Mouse (Mus musculus): ENCODE results near the gene Rpl6. TPM values are rescaled to one million over a fixed set of nuclear protein-coding genes. Genes with fewer than 3 reads are reported as not detected.

Rpl6 gene
- polyA plus RNA-seq, 1 experiment from 2014 or later, result 598 TPM

DNA sequence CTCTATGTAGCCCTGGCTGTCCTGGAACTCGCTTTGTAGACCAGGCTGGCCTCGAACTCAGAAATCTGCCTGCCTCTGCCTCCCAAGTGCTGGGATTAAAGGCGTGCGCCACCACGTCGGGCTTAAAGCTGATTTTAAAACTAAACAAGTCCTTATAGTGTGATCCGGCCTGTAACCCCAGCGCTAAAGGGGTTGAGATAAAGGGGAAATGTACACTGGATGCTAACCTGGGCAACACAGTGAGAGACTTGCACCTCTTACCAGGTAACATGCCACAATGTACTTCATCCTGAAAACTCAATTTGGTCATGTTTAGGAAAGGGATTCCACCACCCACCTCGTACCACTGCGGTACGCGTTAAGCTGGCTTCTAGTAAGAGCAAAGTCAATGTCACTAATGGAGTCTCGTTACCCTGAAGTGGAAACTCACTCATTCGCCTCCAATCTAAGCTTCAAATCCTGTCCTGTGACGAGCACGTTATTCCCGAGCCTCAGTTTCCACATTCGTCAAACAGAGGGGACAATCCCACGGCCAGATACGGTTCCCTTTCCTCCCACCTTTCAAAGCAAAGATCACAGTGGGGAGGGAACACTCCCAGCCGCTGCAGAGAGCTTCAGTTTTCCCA, 14.0 kb upstream of the Rpl6 start:
- H3K9ac ChIP-seq (ENCODE audit: low read length), result peak overlapping the region; percentile 89
- no peak for ATAC-seq (ENCODE audit: insufficient read depth, low FRiP score, low TSS enrichment)
- H3K4me1 ChIP-seq (ENCODE audit: control insufficient read depth, insufficient read depth, low read length), result peaks cover 24% of the 10 kb centered on the region
- DNase-seq (ENCODE audit: low spot score), result no peak
- no peaks in the 10 kb centered on the region for H3K27me3 ChIP-seq (ENCODE audit: control insufficient read depth, insufficient read depth, low read length)
- H3K27ac ChIP-seq (ENCODE audit: low read depth, low read length), result no peak overlapping the region
- H3K9me3 ChIP-seq (ENCODE audit: control insufficient read depth, low read length), result no peaks in the 10 kb centered on the region
- peak overlapping the region; percentile 97 for H3K4me3 ChIP-seq (ENCODE audit: low read depth, low read length)
- 37% methylated on average over 21 of the region's 21 CpGs for WGBS
- H3K36me3 ChIP-seq (ENCODE audit: control insufficient read depth, insufficient read depth, low read length), result no peaks in the 10 kb centered on the region
- peak overlapping the region; percentile 56 for H3K4me2 ChIP-seq (ENCODE audit: low read depth)

- peak; percentile 91 for DNase-seq (ENCODE audit: low spot score)
- Histone ChIP-seq H3K4me3 (ENCODE audit: low read depth, low read length) (peak within 1 kb of the TSS; percentile 97), H3K9ac (ENCODE audit: low read length) (peak within 1 kb of the TSS; percentile 89), H3K9me3 (ENCODE audit: control insufficient read depth, low read length) (no peaks in the 10 kb centered on the region), H3K36me3 (ENCODE audit: control insufficient read depth, insufficient read depth, low read length) (no peaks in the 10 kb centered on the region), H3K4me2 (ENCODE audit: low read depth) (peak within 1 kb of the TSS; percentile 56), H3K27me3 (ENCODE audit: control insufficient read depth, insufficient read depth, low read length) (no peaks in the 10 kb centered on the region), H3K27ac (ENCODE audit: low read depth, low read length) (peak within 1 kb of the TSS; percentile 68), H3K4me1 (ENCODE audit: control insufficient read depth, insufficient read depth, low read length) (peaks cover 20% of the 10 kb centered on the region)
- under 1% methylated on average over 73 of the region's 98 CpGs for WGBS
- peak; percentile 92 for ATAC-seq (ENCODE audit: insufficient read depth, low FRiP score, low TSS enrichment)
Measured at GRCm38 (mm10) chr5:121190836-121191583, 13.3 kb upstream of the Rpl6 start, which contains the start of gene Ptpn11. Ptpn11 (minus strand) TSS chr5:121191397.

GRCm38 (mm10) chr5:121191584-121191906, 12.7 kb upstream of the Rpl6 start:
- DNase-seq (ENCODE audit: low spot score) (no peak), ATAC-seq (ENCODE audit: insufficient read depth, low FRiP score, low TSS enrichment) (peak; percentile 39; the same call in 1 of the 2 replicates)
- peaks cover 20% of the 10 kb centered on the region for H3K4me1 ChIP-seq (ENCODE audit: control insufficient read depth, insufficient read depth, low read length)
- H3K4me3 ChIP-seq (ENCODE audit: low read depth, low read length), result peak overlapping the region; percentile 97
- H3K9ac ChIP-seq (ENCODE audit: low read length), result peak overlapping the region; percentile 89
- H3K36me3 ChIP-seq (ENCODE audit: control insufficient read depth, insufficient read depth, low read length), result no peaks in the 10 kb centered on the region
- H3K9me3 ChIP-seq (ENCODE audit: control insufficient read depth, low read length), result no peaks in the 10 kb centered on the region
- H3K4me2 ChIP-seq (ENCODE audit: low read depth), result peak overlapping the region; percentile 47
- H3K27me3 ChIP-seq (ENCODE audit: control insufficient read depth, insufficient read depth, low read length), result no peaks in the 10 kb centered on the region
- peak overlapping the region; percentile 68 for H3K27ac ChIP-seq (ENCODE audit: low read depth, low read length)
- WGBS, result 8% methylated on average over 17 of the region's 17 CpGs

DNA sequence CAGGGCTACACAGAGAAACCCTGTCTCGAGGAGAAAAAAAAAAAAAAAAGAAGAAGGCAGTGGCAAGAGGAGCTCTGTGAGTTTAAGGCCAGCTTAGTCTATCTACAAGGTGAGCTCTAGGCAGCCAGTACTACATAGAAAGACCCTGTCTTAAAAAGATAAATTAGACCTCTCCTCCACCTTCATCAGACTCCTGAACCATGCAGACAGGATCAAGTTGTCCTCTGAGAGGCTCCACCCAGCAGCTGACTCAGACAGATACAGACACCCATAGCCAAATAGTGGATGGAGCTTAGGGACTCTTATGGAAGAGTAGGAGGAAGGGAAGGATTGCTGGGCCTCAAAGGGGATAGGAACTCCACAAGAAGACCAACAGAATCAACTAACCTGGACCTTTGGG, 10.1 kb upstream of the Rpl6 start:
- WGBS, result 50% methylated on average over 1 of the region's 1 CpGs

DNA sequence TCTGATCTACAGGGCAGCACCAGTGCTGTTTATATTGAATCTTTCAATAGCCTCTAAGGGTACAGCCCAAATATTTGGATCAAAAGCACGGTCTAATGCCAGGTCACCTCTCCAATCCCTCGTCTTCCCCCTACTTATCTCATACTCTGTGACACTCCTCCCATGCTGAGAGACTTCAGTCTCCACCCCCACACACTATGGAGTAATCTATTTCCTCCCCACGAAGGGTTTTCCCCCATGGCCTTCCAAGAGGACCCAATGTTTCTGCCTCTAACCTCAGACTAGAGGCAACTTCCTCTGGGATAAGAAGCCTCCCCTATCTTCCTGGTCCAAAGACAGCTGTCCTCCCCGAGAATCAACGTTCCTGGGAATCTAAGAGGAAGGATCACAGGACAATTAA, 7.5 kb upstream of the Rpl6 start:
- Histone ChIP-seq H3K27ac (ENCODE audit: low read depth, low read length) (no peak overlapping the region), H3K4me2 (ENCODE audit: low read depth) (no peak overlapping the region), H3K9me3 (ENCODE audit: control insufficient read depth, low read length) (no peaks in the 10 kb centered on the region), H3K4me1 (ENCODE audit: control insufficient read depth, insufficient read depth, low read length) (no peaks in the 10 kb centered on the region), H3K9ac (ENCODE audit: low read length) (no peak overlapping the region), H3K27me3 (ENCODE audit: control insufficient read depth, insufficient read depth, low read length) (no peaks in the 10 kb centered on the region), H3K4me3 (ENCODE audit: low read depth, low read length) (no peak overlapping the region), H3K36me3 (ENCODE audit: control insufficient read depth, insufficient read depth, low read length) (no peaks in the 10 kb centered on the region)
- WGBS, result 50% methylated on average over 5 of the region's 5 CpGs
- DNase-seq (ENCODE audit: low spot score) (no peak), ATAC-seq (ENCODE audit: insufficient read depth, low FRiP score, low TSS enrichment) (no peak)

More for the DNA sequence above, 10.1 kb upstream of the Rpl6 start:
- no peak for DNase-seq (ENCODE audit: low spot score)
- no peak for ATAC-seq (ENCODE audit: insufficient read depth, low FRiP score, low TSS enrichment)
- H3K27me3 ChIP-seq (ENCODE audit: control insufficient read depth, insufficient read depth, low read length), result no peaks in the 10 kb centered on the region
- no peak overlapping the region for H3K4me3 ChIP-seq (ENCODE audit: low read depth, low read length)
- H3K4me2 ChIP-seq (ENCODE audit: low read depth), result no peak overlapping the region
- H3K4me1 ChIP-seq (ENCODE audit: control insufficient read depth, insufficient read depth, low read length), result peaks cover 5% of the 10 kb centered on the region; the same call in 1 of the 2 replicates
- no peaks in the 10 kb centered on the region for H3K9me3 ChIP-seq (ENCODE audit: control insufficient read depth, low read length)
- H3K9ac ChIP-seq (ENCODE audit: low read length), result no peak overlapping the region
- H3K36me3 ChIP-seq (ENCODE audit: control insufficient read depth, insufficient read depth, low read length), result no peaks in the 10 kb centered on the region
- no peak overlapping the region for H3K27ac ChIP-seq (ENCODE audit: low read depth, low read length)

DNA sequence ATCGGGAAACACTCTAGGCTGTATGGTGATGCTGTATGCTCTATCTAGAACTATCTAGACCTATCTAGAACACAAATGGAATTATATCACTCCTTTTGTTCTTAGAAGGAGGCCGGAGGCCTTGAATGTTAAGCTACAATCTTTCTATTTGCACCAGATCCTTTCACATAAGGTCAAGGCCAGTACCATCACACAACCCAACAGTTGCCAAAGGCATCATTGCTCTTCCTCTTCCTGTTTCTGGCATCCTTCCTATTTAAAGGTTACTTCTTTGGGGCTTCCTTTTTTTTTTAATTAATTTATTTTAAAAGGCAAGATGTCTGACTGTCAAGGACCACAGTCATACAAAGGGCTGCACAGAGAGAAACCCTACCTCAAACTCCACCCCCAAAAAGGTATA, 6.9 kb upstream of the Rpl6 start:
- DNase-seq (ENCODE audit: low spot score), result no peak
- Histone ChIP-seq H3K36me3 (ENCODE audit: control insufficient read depth, insufficient read depth, low read length) (no peaks in the 10 kb centered on the region), H3K27ac (ENCODE audit: low read depth, low read length) (no peak overlapping the region), H3K9ac (ENCODE audit: low read length) (no peak overlapping the region), H3K27me3 (ENCODE audit: control insufficient read depth, insufficient read depth, low read length) (no peaks in the 10 kb centered on the region), H3K4me1 (ENCODE audit: control insufficient read depth, insufficient read depth, low read length) (no peaks in the 10 kb centered on the region), H3K4me2 (ENCODE audit: low read depth) (no peak overlapping the region), H3K4me3 (ENCODE audit: low read depth, low read length) (no peak overlapping the region), H3K9me3 (ENCODE audit: control insufficient read depth, low read length) (no peaks in the 10 kb centered on the region)
- WGBS, result 88% methylated on average over 2 of the region's 2 CpGs
- ATAC-seq (ENCODE audit: insufficient read depth, low FRiP score, low TSS enrichment), result no peak

DNA sequence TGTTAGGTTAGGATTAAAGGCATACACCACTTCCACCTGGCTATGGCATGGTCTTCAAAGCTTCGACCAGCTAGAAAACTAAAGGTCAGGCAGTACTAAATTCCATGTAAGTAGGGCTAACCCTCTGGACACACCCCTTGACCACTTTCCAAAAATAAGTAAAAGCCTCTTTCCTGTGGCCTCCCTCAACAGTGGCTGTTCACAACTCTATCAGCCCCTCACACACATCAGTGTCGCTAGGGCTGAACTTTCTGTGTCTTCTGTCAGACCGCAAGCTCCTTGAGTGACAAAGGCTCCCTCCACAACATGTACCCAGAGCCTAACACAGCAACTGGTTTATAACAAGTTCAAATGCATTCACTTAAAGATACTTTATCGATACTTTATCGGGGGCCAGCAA, 5.9 kb upstream of the Rpl6 start:
- H3K36me3 ChIP-seq (ENCODE audit: control insufficient read depth, insufficient read depth, low read length), result no peaks in the 10 kb centered on the region
- ATAC-seq (ENCODE audit: insufficient read depth, low FRiP score, low TSS enrichment) (no peak), DNase-seq (ENCODE audit: low spot score) (no peak)
- H3K27me3 ChIP-seq (ENCODE audit: control insufficient read depth, insufficient read depth, low read length), result no peaks in the 10 kb centered on the region
- H3K4me1 ChIP-seq (ENCODE audit: control insufficient read depth, insufficient read depth, low read length), result no peaks in the 10 kb centered on the region
- no peaks in the 10 kb centered on the region for H3K9me3 ChIP-seq (ENCODE audit: control insufficient read depth, low read length)
- H3K9ac ChIP-seq (ENCODE audit: low read length), result no peak overlapping the region
- WGBS, result 87% methylated on average over 5 of the region's 5 CpGs
- no peak overlapping the region for H3K4me2 ChIP-seq (ENCODE audit: low read depth)
- no peak overlapping the region for H3K27ac ChIP-seq (ENCODE audit: low read depth, low read length)
- no peak overlapping the region for H3K4me3 ChIP-seq (ENCODE audit: low read depth, low read length)

- Histone ChIP-seq H3K4me2 (ENCODE audit: low read depth) (no peak overlapping the region), H3K27me3 (ENCODE audit: control insufficient read depth, insufficient read depth, low read length) (no peaks in the 10 kb centered on the region), H3K36me3 (ENCODE audit: control insufficient read depth, insufficient read depth, low read length) (peaks cover 8% of the 10 kb centered on the region), H3K27ac (ENCODE audit: low read depth, low read length) (no peak overlapping the region), H3K9me3 (ENCODE audit: control insufficient read depth, low read length) (no peaks in the 10 kb centered on the region), H3K4me3 (ENCODE audit: low read depth, low read length) (no peak overlapping the region), H3K9ac (ENCODE audit: low read length) (no peak overlapping the region), H3K4me1 (ENCODE audit: control insufficient read depth, insufficient read depth, low read length) (peaks cover 8% of the 10 kb centered on the region)
- WGBS, result 55% methylated on average over 3 of the region's 3 CpGs
- ATAC-seq (ENCODE audit: insufficient read depth, low FRiP score, low TSS enrichment) (no peak), DNase-seq (ENCODE audit: low spot score) (no peak)
Measured at GRCm38 (mm10) chr5:121201739-121202138, 2.5 kb upstream of the Rpl6 start.

GRCm38 (mm10) chr5:121202467-121202866, 1.8 kb upstream of the Rpl6 start:
- H3K36me3 ChIP-seq (ENCODE audit: control insufficient read depth, insufficient read depth, low read length), result peaks cover 13% of the 10 kb centered on the region
- no peaks in the 10 kb centered on the region for H3K9me3 ChIP-seq (ENCODE audit: control insufficient read depth, low read length)
- 76% methylated on average over 1 of the region's 1 CpGs for WGBS
- ATAC-seq (ENCODE audit: insufficient read depth, low FRiP score, low TSS enrichment) (no peak), DNase-seq (ENCODE audit: low spot score) (no peak)
- no peak overlapping the region for H3K27ac ChIP-seq (ENCODE audit: low read depth, low read length)
- no peak overlapping the region for H3K4me3 ChIP-seq (ENCODE audit: low read depth, low read length)
- H3K4me1 ChIP-seq (ENCODE audit: control insufficient read depth, insufficient read depth, low read length), result peaks cover 8% of the 10 kb centered on the region
- H3K4me2 ChIP-seq (ENCODE audit: low read depth), result no peak overlapping the region
- no peak overlapping the region for H3K9ac ChIP-seq (ENCODE audit: low read length)
- H3K27me3 ChIP-seq (ENCODE audit: control insufficient read depth, insufficient read depth, low read length), result no peaks in the 10 kb centered on the region
